Mouse (Mus musculus) urinary bladder, adult 18-20 months (tissue): ENCODE measurements at regions not wholly inside any gene's neighbourhood (a gene's known extent, or its start where the extent isn't known, plus 50 kb on each side); places are given as distances from the start of the nearest gene placed in this dataset.
"Not testable (repeated sequence)": the region's sequence is repeated elsewhere in the genome, so short reads cannot be mapped to it uniquely, and the experiment has no call there.

ENCODE experiments used
- DNase-seq, 2 experiments: peaks; one replicate each; pipeline ENCODE4 v3.0.0; 2022; ENCODE audit warnings: low spot score in 2 of 2, mixed read lengths in 2 of 2

DNA sequence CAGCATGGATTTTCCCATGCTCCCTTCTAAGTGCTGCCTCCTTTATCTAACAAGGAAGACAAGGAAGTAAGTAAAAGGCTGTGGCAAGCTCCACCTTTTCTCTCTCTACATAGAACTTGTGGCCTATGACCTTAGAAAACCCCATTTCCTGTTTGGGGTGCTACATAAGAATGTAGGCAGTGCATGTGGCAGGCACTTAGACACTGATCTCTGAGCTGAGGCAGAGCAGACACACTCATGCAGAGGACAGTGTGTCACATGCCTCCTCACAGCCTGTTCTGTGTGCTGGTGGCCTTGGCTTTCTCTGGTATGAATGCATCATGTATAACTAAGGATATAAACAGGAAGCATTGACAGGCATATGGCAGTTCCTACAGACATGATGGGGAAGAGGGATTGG, 367.6 kb upstream of the Olfr1507 start:
- DNase-seq = not testable (repeated sequence)

GRCm38 (mm10) chr14:52862491-52862890, 366.9 kb upstream of the Olfr1507 start:
- DNase-seq = not testable (repeated sequence)

DNA sequence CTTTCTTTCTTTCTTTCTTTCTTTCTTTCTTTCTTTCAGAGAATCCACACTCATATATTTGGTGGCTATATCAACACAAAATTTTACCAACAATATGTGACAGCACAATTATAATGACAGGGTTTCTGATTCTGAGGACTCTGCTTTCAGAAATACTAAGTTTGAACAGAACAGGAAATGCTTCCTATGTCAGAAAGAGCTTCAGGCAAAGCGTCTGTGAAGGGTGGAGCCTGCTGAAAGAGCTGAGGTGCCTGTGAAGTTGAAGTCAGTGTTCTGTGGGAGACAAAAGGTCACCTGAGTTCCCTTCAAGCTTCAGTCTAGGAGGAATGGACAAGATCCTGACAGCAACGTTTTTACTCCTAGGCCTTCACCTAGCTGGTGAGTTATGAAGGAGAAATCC, 359.8 kb upstream of the Olfr1507 start:
- DNase-seq = not testable (repeated sequence)

GRCm38 (mm10) chr14:52853598-52853997, 358.0 kb upstream of the Olfr1507 start:
- not testable (repeated sequence) for DNase-seq

DNA sequence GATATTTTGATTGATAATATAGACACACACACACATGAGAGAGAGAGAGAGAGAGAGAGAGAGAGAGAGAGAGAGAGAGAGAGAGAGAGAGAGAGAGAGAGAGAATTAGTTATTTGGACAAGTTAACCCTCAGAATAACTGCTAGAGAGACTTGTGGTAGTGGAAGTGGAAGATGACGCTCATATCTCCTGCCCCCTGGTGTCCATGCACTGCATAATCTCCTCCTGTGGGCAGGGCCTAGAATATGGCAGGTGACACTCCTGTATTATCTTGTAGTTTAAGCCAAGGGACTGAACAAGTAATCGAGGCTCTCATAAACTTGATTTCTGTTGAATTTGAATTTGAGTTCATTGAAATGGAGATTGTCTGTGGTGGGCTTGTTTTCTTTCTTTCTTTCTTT, 352.4 kb upstream of the Olfr1507 start:
- not testable (repeated sequence) for DNase-seq

GRCm38 (mm10) chr14:52824005-52824404, 328.5 kb upstream of the Olfr1507 start:
- DNase-seq = not testable (repeated sequence)

DNA sequence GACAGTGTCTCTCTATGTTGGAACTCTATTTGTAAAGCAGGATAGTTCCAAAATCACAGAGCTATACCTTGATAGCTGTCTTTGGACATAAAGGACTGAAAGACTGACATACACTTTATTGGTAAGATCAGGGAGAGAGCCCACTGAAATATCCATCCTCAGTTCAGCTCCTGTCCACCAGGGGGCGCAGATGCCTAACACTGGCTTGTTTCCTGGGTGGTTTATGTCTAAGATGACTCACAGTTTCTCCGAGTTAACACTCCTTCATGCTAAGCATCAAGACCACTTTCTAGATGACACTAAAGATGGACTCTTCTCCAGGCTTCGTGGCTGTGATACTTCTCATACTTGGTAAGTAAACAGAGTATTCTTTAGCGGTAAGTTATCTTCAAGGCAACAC, 326.1 kb upstream of the Olfr1507 start:
- not testable (repeated sequence) for DNase-seq

- not testable (repeated sequence) for DNase-seq
Measured at GRCm38 (mm10) chr14:52811128-52811415, 315.5 kb upstream of the Olfr1507 start.

- peak in 1 of 2 experiments; percentile 12 for DNase-seq
Measured at GRCm38 (mm10) chr14:52810275-52811127, 315.0 kb upstream of the Olfr1507 start.

DNA sequence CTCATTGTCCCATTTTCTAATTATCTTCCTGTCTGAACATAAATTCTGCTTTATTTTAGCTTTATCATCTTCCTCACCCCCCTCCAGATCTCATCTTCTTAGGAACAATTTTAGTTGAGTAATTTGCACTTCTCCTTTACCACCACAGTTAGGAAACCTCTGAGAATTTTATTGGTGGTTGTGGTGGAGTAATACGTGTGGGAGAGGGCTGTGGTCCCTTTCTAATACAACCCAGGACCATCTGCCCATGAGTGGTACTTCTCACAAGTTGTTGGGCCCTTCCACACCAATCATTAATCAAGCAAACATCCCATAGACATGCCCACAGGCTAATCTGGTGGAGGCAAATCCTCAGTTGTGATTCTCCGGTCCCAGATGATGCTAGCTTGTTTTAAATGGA, 306.2 kb upstream of the Olfr1507 start:
- not testable (repeated sequence) for DNase-seq

DNA sequence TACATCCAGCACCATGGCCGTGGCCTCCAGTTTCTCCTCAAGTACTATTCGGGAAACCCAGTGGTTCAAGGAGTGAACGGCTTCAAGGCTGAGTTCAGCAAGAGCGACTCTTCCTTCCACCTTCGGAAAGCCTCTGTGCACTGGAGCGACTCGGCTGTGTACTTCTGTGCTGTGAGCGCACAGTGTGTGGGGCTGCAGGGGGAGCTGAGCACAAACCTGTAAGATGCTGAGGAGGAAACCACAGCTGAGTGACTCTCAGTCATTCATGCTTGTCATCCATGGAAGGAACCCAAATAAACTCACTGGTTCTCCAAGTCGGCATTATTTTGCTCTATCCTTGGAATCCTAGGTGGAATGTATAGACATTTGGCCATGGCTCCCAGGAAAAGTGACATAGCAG, 297.1 kb upstream of the Olfr1507 start:
- not testable (repeated sequence) for DNase-seq

DNA sequence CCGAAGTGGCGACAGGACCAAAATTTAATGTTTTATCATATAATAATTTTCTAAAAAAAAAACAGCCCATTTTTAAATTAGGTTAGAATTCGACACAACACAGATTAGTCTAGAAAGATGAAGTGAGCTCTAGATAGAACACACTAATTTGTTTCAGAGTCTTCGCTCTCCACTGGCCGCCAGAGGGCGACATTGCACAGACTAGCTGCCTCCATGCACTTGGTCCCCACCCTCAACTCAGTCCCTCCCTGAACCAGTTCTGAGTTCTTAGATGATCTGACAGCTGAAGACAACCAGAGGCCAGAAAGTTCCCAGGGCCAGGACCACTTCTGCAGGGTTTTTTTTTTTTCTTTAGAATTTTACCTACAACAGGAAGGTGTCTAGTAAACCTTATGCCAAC, 296.3 kb upstream of the Olfr1507 start:
- DNase-seq = not testable (repeated sequence)

DNA sequence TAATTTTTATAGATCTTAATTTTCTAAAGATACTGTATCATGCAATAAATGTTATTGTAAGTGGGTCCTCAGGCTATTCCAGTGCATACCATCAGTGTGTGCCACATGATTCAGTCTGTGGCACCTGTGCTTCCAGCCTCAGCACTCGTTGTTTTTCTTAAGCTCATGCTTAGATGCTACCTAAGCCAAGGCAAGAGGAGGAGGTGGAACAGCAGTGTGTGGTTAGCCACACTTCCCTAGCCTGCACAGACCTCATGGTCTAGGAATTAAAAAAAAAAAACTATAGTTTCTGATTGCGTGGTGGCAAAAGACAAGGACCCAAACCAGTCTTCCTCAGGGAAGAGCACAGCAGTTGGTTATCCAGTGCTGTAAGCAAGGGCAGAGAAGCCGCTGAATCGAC, 287.3 kb upstream of the Olfr1507 start:
- DNase-seq = not testable (repeated sequence)

DNA sequence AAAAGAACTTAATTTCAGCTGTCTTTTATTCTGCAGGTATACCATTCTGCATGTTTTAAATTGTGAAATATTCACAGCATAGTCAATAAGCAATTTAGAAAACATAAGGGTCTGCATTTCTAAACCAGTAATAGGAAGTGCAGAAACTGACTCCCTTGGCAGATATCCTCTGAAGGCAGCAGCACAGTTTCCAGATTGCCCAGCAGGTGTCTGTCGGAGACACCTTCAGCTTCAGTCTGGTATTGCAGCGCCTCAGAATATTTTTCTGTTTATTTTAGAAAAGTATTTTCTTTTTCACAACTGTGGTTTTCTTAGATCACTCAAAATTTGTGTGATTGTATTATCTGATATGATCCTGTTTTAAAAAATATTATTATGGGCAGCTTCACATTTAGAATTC, 280.3 kb upstream of the Olfr1507 start:
- not testable (repeated sequence) for DNase-seq

GRCm38 (mm10) chr14:52769450-52769849, 273.9 kb upstream of the Olfr1507 start:
- not testable (repeated sequence) for DNase-seq

- not testable (repeated sequence) for DNase-seq
Measured at GRCm38 (mm10) chr14:52752159-52752558, 256.6 kb upstream of the Olfr1507 start.

DNA sequence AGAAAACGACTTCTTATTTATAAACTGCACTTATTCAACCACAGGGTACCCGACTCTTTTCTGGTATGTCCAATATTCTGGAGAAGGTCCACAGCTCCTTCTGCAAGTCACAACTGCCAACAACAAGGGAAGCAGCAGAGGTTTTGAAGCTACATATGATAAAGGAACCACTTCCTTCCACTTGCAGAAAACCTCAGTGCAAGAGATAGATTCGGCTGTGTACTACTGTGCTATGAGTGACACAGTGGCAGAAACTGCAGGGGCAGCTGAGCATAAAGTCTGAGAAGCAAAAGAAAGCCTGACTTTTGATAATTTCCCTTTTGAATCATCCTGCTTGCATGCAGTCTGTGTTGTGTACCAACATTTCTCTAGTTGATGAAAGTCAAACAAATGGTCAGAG, 231.1 kb upstream of the Olfr1507 start:
- DNase-seq = not testable (repeated sequence)

DNA sequence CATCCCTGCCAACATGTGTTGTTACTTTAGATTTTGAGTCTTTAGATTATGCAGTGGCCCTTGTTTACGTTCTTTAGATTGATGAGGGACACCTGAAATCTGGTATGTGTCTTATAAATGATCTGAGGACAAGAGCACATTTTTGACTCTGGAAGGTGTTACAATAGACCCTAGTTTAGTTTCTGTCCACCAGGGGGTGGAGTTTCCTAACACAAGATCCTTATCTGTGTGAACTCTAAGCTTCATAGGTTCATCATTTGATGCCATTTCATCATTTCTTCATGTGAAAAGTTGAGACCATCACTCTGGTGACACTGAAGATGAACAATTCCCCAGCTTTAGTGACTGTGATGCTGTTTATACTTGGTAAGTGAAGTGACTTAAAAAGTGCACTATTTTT, 229.4 kb upstream of the Olfr1507 start:
- not testable (repeated sequence) for DNase-seq

DNA sequence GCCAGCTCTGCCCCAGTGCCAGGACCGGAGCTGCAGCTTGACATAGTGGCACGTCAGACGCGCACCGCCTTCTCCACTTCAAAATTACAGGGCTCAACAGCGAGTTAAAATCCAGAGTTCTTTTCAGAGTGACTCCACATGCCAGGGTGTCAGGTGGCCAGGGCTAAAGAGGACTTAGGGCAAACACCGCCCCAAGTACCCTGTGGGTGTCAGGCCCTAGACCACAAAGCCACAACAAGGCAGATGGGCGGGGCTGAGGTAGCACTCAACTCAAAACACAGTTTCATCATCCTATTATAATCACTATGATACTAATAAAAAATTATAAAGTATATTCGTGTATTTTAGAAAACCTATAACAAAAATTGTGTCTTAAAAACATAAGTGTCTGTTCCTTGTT, 225.1 kb upstream of the Olfr1507 start:
- DNase-seq = no peak

GRCm38 (mm10) chr14:52700851-52701250, 205.3 kb upstream of the Olfr1507 start:
- not testable (repeated sequence) for DNase-seq

DNA sequence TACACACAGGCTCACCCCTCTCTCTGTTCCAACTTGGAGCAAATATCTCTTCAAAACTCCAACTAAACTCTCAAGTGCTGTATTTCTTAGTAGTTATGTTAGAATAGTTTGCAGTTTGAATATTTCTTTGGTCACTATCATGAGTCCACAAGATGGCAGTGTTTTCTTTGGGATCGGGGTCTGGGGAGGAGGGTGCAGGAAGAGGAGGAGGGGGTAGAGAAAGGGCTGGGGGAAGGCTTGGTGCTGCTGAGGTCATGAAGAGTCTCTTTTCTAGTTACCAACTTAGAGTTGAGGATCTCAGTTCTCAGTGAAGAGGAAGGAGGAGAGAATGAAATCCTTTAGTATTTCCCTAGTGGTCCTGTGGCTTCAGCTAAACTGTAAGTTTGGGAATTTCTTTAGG, 188.1 kb upstream of the Olfr1507 start:
- not testable (repeated sequence) for DNase-seq

DNA sequence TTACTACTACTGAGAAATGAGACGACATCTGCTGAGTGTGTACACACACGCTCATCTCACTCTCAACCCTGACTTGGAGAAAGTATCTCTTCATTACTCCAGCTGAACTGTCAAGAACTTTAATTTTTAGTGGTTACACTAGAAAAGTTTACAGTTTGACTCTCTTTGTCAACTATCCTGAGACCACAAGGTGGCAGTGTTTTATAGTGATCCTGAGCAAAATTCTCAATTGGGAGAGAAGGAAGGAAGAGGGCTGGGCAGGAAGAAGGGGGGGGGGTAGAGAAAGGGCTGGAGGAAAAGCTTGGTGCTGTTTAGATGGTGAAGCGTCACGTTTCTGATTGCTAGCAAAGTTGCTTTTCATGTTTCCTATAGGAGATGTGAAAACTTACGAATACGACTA, 158.8 kb upstream of the Olfr1507 start:
- no peak for DNase-seq

GRCm38 (mm10) chr14:52638179-52638578, 142.6 kb upstream of the Olfr1507 start:
- DNase-seq = no peak

- DNase-seq = no peak
Measured at GRCm38 (mm10) chr14:52622184-52622583, 126.6 kb upstream of the Olfr1507 start.
